Mouse (Mus musculus): Measurements from ENCODE around the gene Cntd1.

DNA sequence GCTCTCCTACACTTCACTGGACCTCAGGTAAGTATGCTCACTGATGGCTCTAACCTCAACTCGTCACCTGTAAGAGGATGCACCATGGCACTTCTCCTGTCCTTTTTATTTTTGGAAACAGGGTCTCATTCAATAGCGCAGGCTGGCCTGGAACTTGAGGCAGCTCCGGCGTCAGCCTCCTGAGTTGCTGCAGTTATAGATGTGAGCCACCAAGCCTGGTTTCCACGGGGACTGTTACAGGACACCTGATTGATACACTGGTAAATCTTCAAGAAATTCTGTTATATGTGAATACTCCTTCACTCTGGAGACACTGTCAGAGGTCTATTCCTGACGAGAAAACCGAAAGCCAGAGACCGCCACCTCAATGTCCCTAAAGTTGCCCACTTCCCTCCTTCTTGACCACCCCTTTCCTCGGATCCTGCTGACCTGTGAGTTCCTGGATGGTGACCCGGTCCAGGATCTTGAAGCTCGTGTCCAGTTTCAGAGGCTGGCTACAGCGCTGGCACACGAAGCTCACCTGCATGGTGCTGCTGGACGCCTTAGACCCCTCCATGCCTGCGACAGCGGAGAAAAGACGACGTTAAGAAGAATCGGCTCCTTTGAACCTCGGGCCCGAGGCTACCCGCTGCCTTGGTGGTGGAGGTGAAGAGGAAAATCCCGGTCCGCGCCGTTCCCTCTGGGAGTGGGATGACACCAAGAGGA, 22.6 kb downstream of the Cntd1 start:
- TF ChIP-seq CTCF (IDR thresholded peaks at IDR 0.05; ENCODE audit: control insufficient read depth, insufficient read depth, insufficient read length) (no peak), MYOD1 (IDR thresholded peaks at IDR 0.05; ENCODE audit: control insufficient read depth, insufficient read length, low read depth) (no peak), USF1 (IDR thresholded peaks at IDR 0.05; ENCODE audit: low read depth) (no peak)

Measured in C2C12 (cell line).